Mouse (Mus musculus) G1E-ER4 (cell line): ENCODE measurements around the gene Tigd3. TPM values are rescaled to one million over a fixed set of nuclear protein-coding genes. Genes with fewer than 3 reads are reported as not detected.

ENCODE experiments used
- GATA1 ChIP-seq: IDR thresholded peaks from one replicate; pipeline ENCODE4 v1.8.0; 2012; ENCODE audit warnings: low read length, inconsistent platforms
- polyA plus RNA-seq: library from polyadenylated mRNA; stranded (reverse); fragments of >175 nt; gene quantifications from 2 replicates; pipeline ENCODE4 v1.2.3, GENCODE M21; 2012

Tigd3 gene
- polyA plus RNA-seq, 1 experiment, result 0.73 TPM

- no peak for TF ChIP-seq GATA1
Observed at GRCm38 (mm10) chr19:5892735-5893134, 1.2 kb downstream of the Tigd3 start.

- no peak for TF ChIP-seq GATA1
Observed at GRCm38 (mm10) chr19:5892262-5892661, 1.7 kb downstream of the Tigd3 start.

GRCm38 (mm10) chr19:5891521-5892258 is 2.3 kb downstream of the Tigd3 start:
- TF ChIP-seq GATA1, result no peak

GRCm38 (mm10) chr19:5889211-5889610 is 4.7 kb downstream of the Tigd3 start:
- TF ChIP-seq GATA1, result no peak

- no peak for TF ChIP-seq GATA1
Observed at GRCm38 (mm10) chr19:5887234-5887815, 6.6 kb downstream of the Tigd3 start.

GRCm38 (mm10) chr19:5885838-5886237 is 8.1 kb downstream of the Tigd3 start:
- TF ChIP-seq GATA1, result no peak

DNA sequence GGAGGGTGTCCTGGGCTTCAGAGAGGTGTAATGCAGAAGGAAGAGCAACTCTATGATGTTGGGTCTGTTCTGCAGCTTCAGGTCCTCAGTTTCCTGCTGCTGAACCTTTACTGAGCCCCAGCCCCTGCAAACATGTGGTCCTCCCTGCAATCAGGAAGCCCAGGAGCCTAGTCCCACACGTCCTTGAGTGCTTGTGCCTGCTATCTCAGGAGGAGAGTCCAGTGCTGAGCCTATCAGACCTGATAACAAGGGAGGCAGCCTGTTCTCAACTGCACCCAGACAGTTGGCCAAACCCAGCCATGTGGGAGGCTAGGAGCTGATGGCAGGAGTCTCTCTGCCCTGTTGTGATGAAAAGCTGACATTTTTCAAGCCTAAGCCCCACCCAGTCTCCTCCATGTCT is 10.0 kb downstream of the Tigd3 start:
- TF ChIP-seq GATA1, result no peak

- no peak for TF ChIP-seq GATA1
Observed at GRCm38 (mm10) chr19:5881155-5881554, 12.8 kb downstream of the Tigd3 start.

- TF ChIP-seq GATA1, result no peak
Observed at GRCm38 (mm10) chr19:5879735-5880134, 14.2 kb downstream of the Tigd3 start.

- no peak for TF ChIP-seq GATA1
Observed at GRCm38 (mm10) chr19:5878916-5879315, 15.0 kb downstream of the Tigd3 start.

- no peak for TF ChIP-seq GATA1
Observed at GRCm38 (mm10) chr19:5878362-5878722, 15.6 kb downstream of the Tigd3 start.

DNA sequence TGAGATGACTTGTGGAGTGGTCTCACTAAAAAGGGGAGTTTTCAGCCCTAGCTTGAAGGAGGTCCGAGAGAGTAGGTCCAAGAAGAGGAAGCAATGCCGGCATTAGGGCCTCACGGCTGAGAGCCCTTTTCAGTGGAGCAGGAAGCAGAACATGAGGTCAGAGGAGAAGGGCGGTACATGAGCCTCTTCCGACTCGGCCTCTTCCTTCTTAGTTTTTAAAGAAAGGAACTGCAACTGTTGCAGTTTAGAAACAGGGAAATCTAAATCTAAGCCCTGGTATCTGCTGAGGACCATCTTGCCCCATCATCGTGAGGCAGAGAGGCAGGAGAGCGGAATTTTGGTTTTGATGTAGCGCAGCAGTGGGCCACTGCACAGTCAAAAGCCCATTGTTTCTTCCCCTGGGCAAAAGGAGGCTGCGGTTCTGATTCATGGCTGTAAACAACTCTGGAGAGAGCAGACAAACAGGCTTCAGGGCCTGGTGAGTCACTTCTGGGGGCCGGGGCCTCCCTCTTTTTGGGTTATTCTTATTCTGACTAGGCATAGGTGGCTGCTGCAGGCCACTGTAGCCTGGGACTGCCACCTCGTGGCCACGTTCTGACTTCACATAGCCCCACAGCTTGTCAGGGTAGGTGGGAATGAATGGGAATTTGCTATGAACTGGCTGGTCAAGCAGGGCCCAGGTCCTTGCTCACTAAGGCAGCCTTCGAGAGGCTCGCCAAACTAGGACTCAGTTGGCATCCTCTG is 16.2 kb downstream of the Tigd3 start, which contains the start of gene Slc25a45:
Gene Slc25a45, plus strand, starts transcription at position 191 of the 744 bp plus-strand sequence.
- no peak for TF ChIP-seq GATA1

GRCm38 (mm10) chr19:5874969-5875480 is 18.9 kb downstream of the Tigd3 start, which contains the start of gene Frmd8:
Gene Frmd8, minus strand, starts transcription at chr19:5875274.
- TF ChIP-seq GATA1, result no peak

DNA sequence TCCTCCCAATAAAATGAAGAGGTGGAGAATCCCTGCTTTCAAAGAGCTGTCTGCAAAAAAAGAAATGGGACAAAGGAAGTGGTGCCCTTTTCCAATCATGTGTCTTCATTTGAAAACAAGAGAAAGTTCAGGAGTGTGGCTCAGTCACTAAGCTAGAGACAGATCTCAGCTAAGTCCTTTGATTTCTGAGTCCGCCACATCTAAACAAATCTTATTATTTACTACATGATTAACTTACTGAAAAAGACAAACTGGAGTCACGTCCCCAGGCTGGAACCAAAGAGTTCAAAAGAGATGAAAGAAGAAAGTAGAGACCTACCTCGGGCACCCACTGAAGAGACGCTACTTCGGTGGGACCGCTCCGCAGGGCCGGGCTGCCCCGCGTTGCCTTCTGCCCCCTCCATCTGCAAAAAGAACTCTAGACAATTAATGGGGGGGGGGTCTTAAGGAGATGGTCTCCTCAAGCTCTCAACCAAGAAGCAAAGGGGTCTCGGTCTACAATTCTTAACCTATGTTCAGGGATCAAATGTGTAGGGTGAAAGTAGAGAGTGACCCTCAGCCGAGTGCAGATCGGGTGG is 19.5 kb downstream of the Tigd3 start:
- TF ChIP-seq GATA1, result no peak

- TF ChIP-seq GATA1, result no peak
Observed at GRCm38 (mm10) chr19:5872931-5873556, 20.9 kb downstream of the Tigd3 start.

DNA sequence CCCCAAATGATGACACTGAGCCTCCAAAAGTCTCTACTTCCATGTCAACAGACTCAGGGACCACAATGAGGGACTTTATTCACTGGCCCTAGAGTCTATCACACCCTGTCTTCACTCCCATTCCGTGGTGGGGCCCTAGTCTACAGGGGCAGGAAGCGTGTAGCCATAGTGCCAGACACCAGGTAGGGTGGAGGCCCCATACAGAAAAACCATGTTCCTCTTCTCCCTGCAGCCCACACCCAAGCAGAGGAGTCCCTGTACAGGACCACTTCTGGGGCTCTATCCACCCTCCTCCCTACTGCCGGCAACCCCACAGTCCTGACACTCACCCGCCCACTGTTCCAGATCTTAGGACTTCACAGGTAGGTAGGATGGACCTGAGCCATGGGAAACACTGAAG is 21.4 kb downstream of the Tigd3 start:
- TF ChIP-seq GATA1, result no peak
